Mouse (Mus musculus): ENCODE results near the gene Igsf8. TPM values are rescaled to one million over a fixed set of nuclear protein-coding genes. Genes with fewer than 3 reads are reported as not detected.

The Igsf8 gene
- total and polyA plus RNA-seq, 2 experiments from 2014 or later, result 90.8 to 136 TPM

GRCm38 (mm10) chr1:172337411-172338185, 76.2 kb downstream of the Igsf8 start:
- no peak for DNase-seq (ENCODE audit: low spot score)
- H3K27me3 ChIP-seq (ENCODE audit: insufficient read depth, low read length), result peaks cover 6% of the 10 kb centered on the region; the same call in 1 of the 2 replicates
- peaks cover 8% of the 10 kb centered on the region for H3K4me1 ChIP-seq (ENCODE audit: insufficient read depth, low read length)
- H3K9me3 ChIP-seq (ENCODE audit: low read length), result no peaks in the 10 kb centered on the region
- WGBS, result 22% methylated on average over 2 of the region's 2 CpGs
- H3K36me3 ChIP-seq (ENCODE audit: insufficient read depth, low read length), result no peaks in the 10 kb centered on the region
- H3K4me3 ChIP-seq (ENCODE audit: low read length), result no peak overlapping the region
- H3K27ac ChIP-seq, result no peak overlapping the region
- no peak for ATAC-seq
- TF ChIP-seq CTCF (IDR thresholded peaks at IDR 0.05; ENCODE audit: low read depth), result no peak
- no peak overlapping the region for H3K4me2 ChIP-seq (ENCODE audit: low read depth, low read length)
- no peak overlapping the region for H3K9ac ChIP-seq (replicated peaks; ENCODE audit: low read length)

- Histone ChIP-seq H3K4me1 (ENCODE audit: insufficient read depth, low read length) (peaks cover 8% of the 10 kb centered on the region), H3K9ac (replicated peaks; ENCODE audit: low read length) (peak within 1 kb of the TSS; percentile 46), H3K9me3 (ENCODE audit: low read length) (no peaks in the 10 kb centered on the region), H3K27me3 (ENCODE audit: insufficient read depth, low read length) (peaks cover 6% of the 10 kb centered on the region; the same call in 1 of the 2 replicates), H3K27ac (peak within 1 kb of the TSS; percentile 79), H3K36me3 (ENCODE audit: insufficient read depth, low read length) (no peaks in the 10 kb centered on the region), H3K4me2 (ENCODE audit: low read depth, low read length) (peak within 1 kb of the TSS; percentile 63), H3K4me3 (ENCODE audit: low read length) (peak within 1 kb of the TSS; percentile 37)
- WGBS, result under 1% methylated on average over 37 of the region's 38 CpGs
- peak; percentile 92 for DNase-seq (ENCODE audit: low spot score)
- TF ChIP-seq CTCF (IDR thresholded peaks at IDR 0.05; ENCODE audit: low read depth), result no peak
- ATAC-seq, result peak; percentile 92
Measured at GRCm38 (mm10) chr1:172340729-172341321, 79.4 kb downstream of the Igsf8 start, which contains the start of gene Kcnj10. Gene Kcnj10, plus strand, starts transcription at chr1:172341210.

- Histone ChIP-seq H3K27me3 (ENCODE audit: insufficient read depth, low read length) (peaks cover 6% of the 10 kb centered on the region; the same call in 1 of the 2 replicates), H3K36me3 (ENCODE audit: insufficient read depth, low read length) (no peaks in the 10 kb centered on the region), H3K4me1 (ENCODE audit: insufficient read depth, low read length) (peaks cover 12% of the 10 kb centered on the region), H3K4me3 (ENCODE audit: low read length) (peak overlapping the region; percentile 37), H3K9ac (replicated peaks; ENCODE audit: low read length) (peak overlapping the region; percentile 46), H3K4me2 (ENCODE audit: low read depth, low read length) (peak overlapping the region; percentile 63), H3K27ac (peak overlapping the region; percentile 79), H3K9me3 (ENCODE audit: low read length) (no peaks in the 10 kb centered on the region)
- no peak for TF ChIP-seq CTCF (IDR thresholded peaks at IDR 0.05; ENCODE audit: low read depth)
- DNase-seq (ENCODE audit: low spot score) (no peak), ATAC-seq (no peak)
- 16% methylated on average over 10 of the region's 10 CpGs for WGBS
Measured at GRCm38 (mm10) chr1:172341386-172341785, 79.9 kb downstream of the Igsf8 start.

DNA sequence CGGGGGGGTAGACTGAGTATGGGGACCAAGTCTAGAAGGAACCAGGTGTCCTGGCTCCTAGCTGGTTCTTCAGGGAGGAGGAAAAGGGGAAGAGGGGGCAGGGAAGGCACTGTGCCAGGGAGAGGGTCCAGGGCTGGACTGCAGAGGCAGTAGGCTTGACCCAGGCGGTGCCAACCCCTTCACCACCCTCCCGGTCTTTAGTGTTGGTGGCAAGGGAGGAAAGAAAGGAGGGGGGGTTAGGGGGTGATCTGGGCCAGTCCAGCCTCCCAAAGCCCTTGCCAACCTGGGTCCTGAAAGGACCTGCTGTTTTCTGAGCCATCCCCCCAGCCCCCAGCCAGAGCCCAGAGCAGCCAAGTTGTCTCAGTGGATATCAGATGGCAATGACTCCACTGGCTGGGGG, 81.3 kb downstream of the Igsf8 start:
- Histone ChIP-seq H3K27ac (peak overlapping the region; percentile 79), H3K4me2 (ENCODE audit: low read depth, low read length) (peak overlapping the region; percentile 63), H3K4me1 (ENCODE audit: insufficient read depth, low read length) (peaks cover 12% of the 10 kb centered on the region), H3K4me3 (ENCODE audit: low read length) (peak overlapping the region; percentile 37), H3K36me3 (ENCODE audit: insufficient read depth, low read length) (no peaks in the 10 kb centered on the region), H3K27me3 (ENCODE audit: insufficient read depth, low read length) (peaks cover 6% of the 10 kb centered on the region; the same call in 1 of the 2 replicates), H3K9me3 (ENCODE audit: low read length) (no peaks in the 10 kb centered on the region), H3K9ac (replicated peaks; ENCODE audit: low read length) (peak overlapping the region; percentile 28; the same call in 1 of the 2 replicates)
- DNase-seq (ENCODE audit: low spot score) (peak; percentile 84), ATAC-seq (peak; percentile 87)
- WGBS, result 61% methylated on average over 3 of the region's 3 CpGs
- no peak for TF ChIP-seq CTCF (IDR thresholded peaks at IDR 0.05; ENCODE audit: low read depth)

DNA sequence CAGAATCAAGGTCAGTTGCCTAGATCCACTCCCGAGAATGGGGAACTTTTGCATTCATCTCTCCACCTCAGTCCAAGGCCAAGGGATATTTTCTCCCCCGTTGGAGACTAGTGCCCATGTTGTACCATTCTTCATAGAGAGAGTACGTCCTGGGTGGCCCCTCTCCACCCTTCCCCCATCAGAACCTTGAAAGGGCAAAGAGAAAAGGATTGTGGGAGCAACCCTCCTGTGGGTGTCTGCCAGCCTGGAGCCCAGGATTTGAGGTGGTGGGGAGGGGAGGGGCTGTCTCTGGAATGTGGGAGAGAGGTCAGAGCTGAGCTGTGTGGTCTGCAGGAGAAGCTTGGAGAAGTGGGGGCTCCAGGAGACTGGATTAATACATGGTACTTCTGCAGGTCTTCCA, 82.5 kb downstream of the Igsf8 start:
- DNase-seq (ENCODE audit: low spot score) (peak; percentile 45), ATAC-seq (peak; percentile 11)
- peaks cover 12% of the 10 kb centered on the region for H3K4me1 ChIP-seq (ENCODE audit: insufficient read depth, low read length)
- H3K36me3 ChIP-seq (ENCODE audit: insufficient read depth, low read length), result no peaks in the 10 kb centered on the region
- peaks cover 6% of the 10 kb centered on the region; the same call in 1 of the 2 replicates for H3K27me3 ChIP-seq (ENCODE audit: insufficient read depth, low read length)
- H3K9me3 ChIP-seq (ENCODE audit: low read length), result no peaks in the 10 kb centered on the region
- H3K27ac ChIP-seq, result peak overlapping the region; percentile 79
- no peak overlapping the region for H3K9ac ChIP-seq (replicated peaks; ENCODE audit: low read length)
- no peak for TF ChIP-seq CTCF (IDR thresholded peaks at IDR 0.05; ENCODE audit: low read depth)
- no peak overlapping the region for H3K4me3 ChIP-seq (ENCODE audit: low read length)
- WGBS, result 44% methylated on average over 3 of the region's 3 CpGs
- peak overlapping the region; percentile 63; the same call in 1 of the 2 replicates for H3K4me2 ChIP-seq (ENCODE audit: low read depth, low read length)

- WGBS, result 74% methylated on average over 7 of the region's 7 CpGs
- Histone ChIP-seq H3K4me3 (ENCODE audit: low read length) (no peak overlapping the region), H3K4me1 (ENCODE audit: insufficient read depth, low read length) (peaks cover 12% of the 10 kb centered on the region), H3K4me2 (ENCODE audit: low read depth, low read length) (0 out of 2 replicates have a peak overlapping the region, but pooled peaks have one; percentile 8), H3K27ac (peak overlapping the region; percentile 79; the same call in 1 of the 2 replicates), H3K9me3 (ENCODE audit: low read length) (no peaks in the 10 kb centered on the region), H3K27me3 (ENCODE audit: insufficient read depth, low read length) (peaks cover 6% of the 10 kb centered on the region; the same call in 1 of the 2 replicates), H3K36me3 (ENCODE audit: insufficient read depth, low read length) (no peaks in the 10 kb centered on the region), H3K9ac (replicated peaks; ENCODE audit: low read length) (no peak overlapping the region)
- ATAC-seq, result no peak
- TF ChIP-seq CTCF (IDR thresholded peaks at IDR 0.05; ENCODE audit: low read depth), result no peak
- no peak for DNase-seq (ENCODE audit: low spot score)
Measured at GRCm38 (mm10) chr1:172344820-172345219, 83.4 kb downstream of the Igsf8 start.

Measured in hindbrain, postnatal 0 days (tissue).